Mouse (Mus musculus): ENCODE data around the gene Map1lc3a. TPM values are rescaled to one million over a fixed set of nuclear protein-coding genes. Genes with fewer than 3 reads are reported as not detected.

The Map1lc3a gene
- polyA plus RNA-seq (2014; fragmentation: Nextera tagmentation; extraction: Ambion mirVana) = 616 and 629 TPM in 2 replicates

- H3K9ac ChIP-seq = peak within 1 kb of the TSS; percentile 97
- peak; percentile 98 for DNase-seq (ENCODE audit: low spot score)
- no peaks in the 10 kb centered on the region for H3K27me3 ChIP-seq (ENCODE audit: control insufficient read depth, insufficient read depth, low read length)
- peaks cover 8% of the 10 kb centered on the region for H3K4me1 ChIP-seq (replicated peaks; ENCODE audit: control insufficient read depth, insufficient read depth, low read length)
- H3K4me2 ChIP-seq (replicated peaks) = peak within 1 kb of the TSS; percentile 93
- peaks cover 24% of the 10 kb centered on the region; the same call in 1 of the 2 replicates for H3K36me3 ChIP-seq (replicated peaks; ENCODE audit: control insufficient read depth, insufficient read depth)
- H3K4me3 ChIP-seq (replicated peaks; ENCODE audit: low read length) = peak within 1 kb of the TSS; percentile 99
- ATAC-seq (ENCODE audit: low FRiP score) = peak; percentile 93
- under 1% methylated on average over 47 of the region's 47 CpGs for WGBS
- H3K9me3 ChIP-seq (ENCODE audit: control insufficient read depth, low read length) = no peaks in the 10 kb centered on the region
- peak within 1 kb of the TSS; percentile 94 for H3K27ac ChIP-seq
Measured at GRCm38 (mm10) chr2:155276195-155276594, at the start of gene Map1lc3a. Gene Map1lc3a, plus strand, starts transcription at chr2:155276297.

- H3K9ac ChIP-seq = peak overlapping the region; percentile 84
- H3K4me2 ChIP-seq (replicated peaks) = peak overlapping the region; percentile 86
- ATAC-seq (ENCODE audit: low FRiP score) (peak; percentile 82), DNase-seq (ENCODE audit: low spot score) (no peak)
- H3K9me3 ChIP-seq (ENCODE audit: control insufficient read depth, low read length) = no peaks in the 10 kb centered on the region
- 8% methylated on average over 13 of the region's 13 CpGs for WGBS
- H3K36me3 ChIP-seq (replicated peaks; ENCODE audit: control insufficient read depth, insufficient read depth) = 0 out of 2 replicates have a peak, but pooled peaks cover under 1% of the 10 kb centered on the region
- peak overlapping the region; percentile 88 for H3K27ac ChIP-seq
- H3K4me1 ChIP-seq (replicated peaks; ENCODE audit: control insufficient read depth, insufficient read depth, low read length) = peaks cover 28% of the 10 kb centered on the region
- peak overlapping the region; percentile 74 for H3K4me3 ChIP-seq (replicated peaks; ENCODE audit: low read length)
- no peaks in the 10 kb centered on the region for H3K27me3 ChIP-seq (ENCODE audit: control insufficient read depth, insufficient read depth, low read length)
Measured at GRCm38 (mm10) chr2:155235746-155236361, 40.2 kb upstream of the Map1lc3a start.

DNA sequence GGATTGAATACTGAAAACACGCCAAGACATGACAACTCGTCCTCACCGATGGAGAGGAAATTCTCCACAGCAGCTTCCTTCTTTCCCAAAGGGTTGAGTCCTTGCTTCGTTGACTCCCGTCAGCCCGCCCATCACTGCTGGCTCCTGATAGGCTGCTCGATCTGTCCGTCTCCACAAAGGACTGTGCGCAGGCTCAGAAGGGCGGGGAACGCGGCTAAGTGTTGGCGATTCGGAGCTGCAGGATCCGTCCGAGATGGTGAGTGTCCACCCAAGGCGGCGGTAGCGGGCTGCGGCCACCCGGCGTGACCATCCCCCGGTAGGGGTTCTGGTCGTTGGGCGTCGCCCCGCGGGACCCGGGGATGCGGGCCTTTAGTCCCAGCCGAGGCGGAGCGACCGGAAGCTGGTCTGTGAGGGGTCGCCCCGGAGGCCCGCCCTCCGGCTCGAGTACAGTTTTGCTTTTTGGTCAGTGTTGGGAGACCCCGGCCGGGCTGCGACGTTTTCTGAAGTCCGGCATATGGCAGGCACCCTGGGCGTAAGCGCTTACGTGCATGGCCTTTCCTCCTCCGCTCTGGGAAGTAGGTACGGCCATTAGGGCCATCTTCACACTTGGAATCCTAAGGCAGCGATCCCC lies 39.6 kb upstream of the Map1lc3a start, which contains the start of gene Dynlrb1:
TSS of gene Dynlrb1 (plus strand) at position 172 of the 631 bp plus-strand sequence.
- Histone ChIP-seq H3K27me3 (ENCODE audit: control insufficient read depth, insufficient read depth, low read length) (no peaks in the 10 kb centered on the region), H3K27ac (peak within 1 kb of the TSS; percentile 88), H3K4me2 (replicated peaks) (peak within 1 kb of the TSS; percentile 86), H3K36me3 (replicated peaks; ENCODE audit: control insufficient read depth, insufficient read depth) (no peaks in the 10 kb centered on the region), H3K9me3 (ENCODE audit: control insufficient read depth, low read length) (no peaks in the 10 kb centered on the region), H3K9ac (peak within 1 kb of the TSS; percentile 84), H3K4me1 (replicated peaks; ENCODE audit: control insufficient read depth, insufficient read depth, low read length) (peaks cover 28% of the 10 kb centered on the region), H3K4me3 (replicated peaks; ENCODE audit: low read length) (peak within 1 kb of the TSS; percentile 74)
- WGBS = under 1% methylated on average over 50 of the region's 50 CpGs
- peak; percentile 99 for DNase-seq (ENCODE audit: low spot score)
- peak; percentile 99 for ATAC-seq (ENCODE audit: low FRiP score)

- DNase-seq (ENCODE audit: low spot score) = no peak
- Histone ChIP-seq H3K27me3 (ENCODE audit: control insufficient read depth, insufficient read depth, low read length) (no peaks in the 10 kb centered on the region), H3K4me1 (replicated peaks; ENCODE audit: control insufficient read depth, insufficient read depth, low read length) (peaks cover 28% of the 10 kb centered on the region), H3K36me3 (replicated peaks; ENCODE audit: control insufficient read depth, insufficient read depth) (0 out of 2 replicates have a peak, but pooled peaks cover 2% of the 10 kb centered on the region), H3K9ac (peak overlapping the region; percentile 84), H3K4me3 (replicated peaks; ENCODE audit: low read length) (peak overlapping the region; percentile 74), H3K4me2 (replicated peaks) (peak overlapping the region; percentile 86), H3K27ac (peak overlapping the region; percentile 88; the same call in 1 of the 2 replicates), H3K9me3 (ENCODE audit: control insufficient read depth, low read length) (no peaks in the 10 kb centered on the region)
- WGBS = 19% methylated on average over 4 of the region's 4 CpGs
- ATAC-seq (ENCODE audit: low FRiP score) = no peak
Measured at GRCm38 (mm10) chr2:155237276-155237675, 38.8 kb upstream of the Map1lc3a start.

GRCm38 (mm10) chr2:155240915-155241314 lies 35.2 kb upstream of the Map1lc3a start:
- Histone ChIP-seq H3K4me2 (replicated peaks) (no peak overlapping the region), H3K9ac (no peak overlapping the region), H3K27ac (no peak overlapping the region), H3K9me3 (ENCODE audit: control insufficient read depth, low read length) (no peaks in the 10 kb centered on the region), H3K27me3 (ENCODE audit: control insufficient read depth, insufficient read depth, low read length) (no peaks in the 10 kb centered on the region), H3K36me3 (replicated peaks; ENCODE audit: control insufficient read depth, insufficient read depth) (peaks cover 38% of the 10 kb centered on the region), H3K4me1 (replicated peaks; ENCODE audit: control insufficient read depth, insufficient read depth, low read length) (peaks cover 23% of the 10 kb centered on the region), H3K4me3 (replicated peaks; ENCODE audit: low read length) (no peak overlapping the region)
- DNase-seq (ENCODE audit: low spot score) (no peak), ATAC-seq (ENCODE audit: low FRiP score) (no peak)
- 80% methylated on average over 4 of the region's 4 CpGs for WGBS

DNA sequence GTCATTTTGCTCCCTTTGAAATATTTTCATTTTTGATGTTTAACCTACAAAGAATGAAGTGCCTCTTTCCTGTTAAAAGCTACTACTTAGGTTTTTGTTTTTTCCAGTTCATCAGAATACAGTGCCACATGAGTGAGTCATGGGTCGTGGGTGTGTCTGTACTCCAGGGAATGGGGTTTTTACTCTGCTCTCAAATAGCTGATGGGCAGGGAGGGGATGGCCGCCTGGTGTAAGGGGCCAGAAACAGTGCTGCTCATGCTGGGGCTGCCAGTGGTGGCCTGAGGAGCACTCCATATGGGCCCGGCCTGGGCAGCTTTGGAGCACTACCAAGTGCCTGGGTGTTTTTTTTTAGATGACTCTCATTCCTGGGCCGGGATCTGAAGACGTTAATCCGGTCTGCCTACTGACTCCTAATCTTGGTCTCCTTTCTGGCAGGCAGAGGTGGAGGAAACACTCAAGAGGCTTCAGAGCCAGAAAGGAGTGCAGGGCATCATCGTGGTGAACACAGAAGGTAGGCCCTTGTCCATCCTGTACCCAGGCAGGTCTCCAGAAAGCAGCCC lies 33.7 kb upstream of the Map1lc3a start:
- WGBS = 83% methylated on average over 7 of the region's 7 CpGs
- H3K4me1 ChIP-seq (replicated peaks; ENCODE audit: control insufficient read depth, insufficient read depth, low read length) = peaks cover 20% of the 10 kb centered on the region
- H3K9me3 ChIP-seq (ENCODE audit: control insufficient read depth, low read length) = no peaks in the 10 kb centered on the region
- H3K4me3 ChIP-seq (replicated peaks; ENCODE audit: low read length) = no peak overlapping the region
- H3K27ac ChIP-seq = no peak overlapping the region
- no peak for ATAC-seq (ENCODE audit: low FRiP score)
- H3K9ac ChIP-seq = no peak overlapping the region
- no peak for DNase-seq (ENCODE audit: low spot score)
- H3K36me3 ChIP-seq (replicated peaks; ENCODE audit: control insufficient read depth, insufficient read depth) = peaks cover 52% of the 10 kb centered on the region
- no peak overlapping the region for H3K4me2 ChIP-seq (replicated peaks)
- H3K27me3 ChIP-seq (ENCODE audit: control insufficient read depth, insufficient read depth, low read length) = no peaks in the 10 kb centered on the region

GRCm38 (mm10) chr2:155246231-155246630 lies 29.9 kb upstream of the Map1lc3a start:
- Histone ChIP-seq H3K4me1 (replicated peaks; ENCODE audit: control insufficient read depth, insufficient read depth, low read length) (no peaks in the 10 kb centered on the region), H3K9me3 (ENCODE audit: control insufficient read depth, low read length) (no peaks in the 10 kb centered on the region), H3K36me3 (replicated peaks; ENCODE audit: control insufficient read depth, insufficient read depth) (peaks cover 90% of the 10 kb centered on the region), H3K4me3 (replicated peaks; ENCODE audit: low read length) (no peak overlapping the region), H3K27ac (no peak overlapping the region), H3K4me2 (replicated peaks) (no peak overlapping the region), H3K27me3 (ENCODE audit: control insufficient read depth, insufficient read depth, low read length) (no peaks in the 10 kb centered on the region), H3K9ac (no peak overlapping the region)
- DNase-seq (ENCODE audit: low spot score) (no peak), ATAC-seq (ENCODE audit: low FRiP score) (no peak)
- WGBS = 95% methylated on average over 4 of the region's 4 CpGs

- peaks cover 87% of the 10 kb centered on the region for H3K36me3 ChIP-seq (replicated peaks; ENCODE audit: control insufficient read depth, insufficient read depth)
- ATAC-seq (ENCODE audit: low FRiP score) = no peak
- H3K9me3 ChIP-seq (ENCODE audit: control insufficient read depth, low read length) = no peaks in the 10 kb centered on the region
- no peaks in the 10 kb centered on the region for H3K4me1 ChIP-seq (replicated peaks; ENCODE audit: control insufficient read depth, insufficient read depth, low read length)
- no peak overlapping the region for H3K27ac ChIP-seq
- no peaks in the 10 kb centered on the region for H3K27me3 ChIP-seq (ENCODE audit: control insufficient read depth, insufficient read depth, low read length)
- no peak overlapping the region for H3K9ac ChIP-seq
- DNase-seq (ENCODE audit: low spot score) = no peak
- no peak overlapping the region for H3K4me2 ChIP-seq (replicated peaks)
- H3K4me3 ChIP-seq (replicated peaks; ENCODE audit: low read length) = no peak overlapping the region
- WGBS = 100% methylated on average over 1 of the region's 1 CpGs
Measured at GRCm38 (mm10) chr2:155248206-155248605, 27.9 kb upstream of the Map1lc3a start.

DNA sequence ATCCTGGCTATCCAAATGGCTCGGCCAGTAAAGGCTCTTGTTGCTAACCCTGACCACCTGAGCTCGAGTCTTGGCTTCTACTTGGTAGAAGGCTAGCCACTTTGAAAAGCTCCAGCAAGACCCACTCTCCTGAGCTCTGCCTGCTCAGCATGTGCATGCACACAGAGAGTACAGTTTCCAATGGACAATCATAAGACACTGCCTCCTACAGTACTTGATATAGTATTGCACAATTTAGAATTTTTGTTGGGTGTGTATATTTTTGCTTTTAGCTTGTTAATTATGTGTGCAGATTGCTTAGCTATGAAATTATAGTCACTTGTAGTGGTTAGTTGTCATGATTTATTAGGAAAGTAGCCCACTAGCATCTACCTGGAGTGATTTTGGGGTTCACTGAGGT lies 27.4 kb upstream of the Map1lc3a start:
- H3K9me3 ChIP-seq (ENCODE audit: control insufficient read depth, low read length) = no peaks in the 10 kb centered on the region
- no peak for DNase-seq (ENCODE audit: low spot score)
- H3K4me2 ChIP-seq (replicated peaks) = no peak overlapping the region
- H3K27ac ChIP-seq = no peak overlapping the region
- no peak overlapping the region for H3K9ac ChIP-seq
- ATAC-seq (ENCODE audit: low FRiP score) = no peak
- H3K4me3 ChIP-seq (replicated peaks; ENCODE audit: low read length) = no peak overlapping the region
- peaks cover 82% of the 10 kb centered on the region for H3K36me3 ChIP-seq (replicated peaks; ENCODE audit: control insufficient read depth, insufficient read depth)
- no peaks in the 10 kb centered on the region for H3K27me3 ChIP-seq (ENCODE audit: control insufficient read depth, insufficient read depth, low read length)
- H3K4me1 ChIP-seq (replicated peaks; ENCODE audit: control insufficient read depth, insufficient read depth, low read length) = no peaks in the 10 kb centered on the region
- 94% methylated on average over 2 of the region's 2 CpGs for WGBS
